Mouse (Mus musculus) heart, postnatal 25 days (tissue): ENCODE data around the gene N4bp3. TPM values are rescaled to one million over a fixed set of nuclear protein-coding genes. Genes with fewer than 3 reads are reported as not detected.
"Not testable (repeated sequence)": the region's sequence is repeated elsewhere in the genome, so short reads cannot be mapped to it uniquely, and the experiment has no call there.

Source experiments
- DNase-seq: peaks from one replicate; pipeline ENCODE4 v3.0.0; 2022; ENCODE audit warnings: low spot score
- intact Hi-C: fragments of 180-260 bp; cut with DNase I; formaldehyde crosslinking; loops from one replicate; pipeline ENCODE4 v1.15.1; 2025
- total RNA-seq, 2 experiments: library from RNA; stranded (reverse); gene quantifications; 2 replicates each; pipeline ENCODE4 v1.2.3; 2021

Gene N4bp3
- total RNA-seq, 2 experiments from 2014 or later, result 11.6 to 16.1 TPM

GRCm38 (mm10) chr11:51635525-51636322, 14.9 kb downstream of the N4bp3 start, which contains the start of gene Rmnd5b:
TSS of gene Rmnd5b (minus strand) at chr11:51635896.
- intact Hi-C loops, result loop anchor here (2.0 kb wide), 1 partner anchor 15 kb away; the partner anchor contains the start of genes D930048N14Rik and N4bp3
- DNase-seq, result peak; percentile 78

- DNase-seq, result no peak
- intact Hi-C loops, result no loop called here
These were observed 15.5 kb downstream of the N4bp3 start for GRCm38 (mm10) chr11:51635127-51635524.

GRCm38 (mm10) chr11:51633721-51634120, 16.9 kb downstream of the N4bp3 start:
- no peak for DNase-seq
- intact Hi-C loops, result no loop called here

GRCm38 (mm10) chr11:51633200-51633599, 17.4 kb downstream of the N4bp3 start:
- DNase-seq, intact Hi-C loops: not testable (repeated sequence)

GRCm38 (mm10) chr11:51632130-51632753, 18.4 kb downstream of the N4bp3 start:
- no peak for DNase-seq
- intact Hi-C loops, result no loop called here

GRCm38 (mm10) chr11:51629651-51630314, 20.9 kb downstream of the N4bp3 start:
- intact Hi-C loops, result loop anchor here (10.0 kb wide), 1 partner anchor 375 kb away; the partner anchor contains the start of genes Cdkl3 and Ube2b
- no peak for DNase-seq

- no peak for DNase-seq
- intact Hi-C loops, result loop anchor here (10.0 kb wide), 1 partner anchor 377 kb away; the partner anchor contains the start of genes Cdkl3 and Ube2b
These were observed 22.7 kb downstream of the N4bp3 start for GRCm38 (mm10) chr11:51627907-51628306.

GRCm38 (mm10) chr11:51627425-51627824, 23.2 kb downstream of the N4bp3 start:
- no peak for DNase-seq
- intact Hi-C loops, result loop anchor here (10.0 kb wide), 1 partner anchor 377 kb away; the partner anchor contains the start of genes Cdkl3 and Ube2b

GRCm38 (mm10) chr11:51625187-51625820, 25.3 kb downstream of the N4bp3 start:
- DNase-seq, result no peak
- intact Hi-C loops, result loop anchor here (10.0 kb wide), 1 partner anchor 379 kb away; the partner anchor contains the start of genes Cdkl3 and Ube2b

GRCm38 (mm10) chr11:51622971-51623491, 27.6 kb downstream of the N4bp3 start:
- intact Hi-C loops, result loop anchor here (10.0 kb wide), 1 partner anchor 382 kb away; the partner anchor contains the start of genes Cdkl3 and Ube2b
- no peak for DNase-seq

GRCm38 (mm10) chr11:51621776-51622175, 28.9 kb downstream of the N4bp3 start:
- no peak for DNase-seq
- intact Hi-C loops, result loop anchor here (10.0 kb wide), 1 partner anchor 383 kb away; the partner anchor contains the start of genes Cdkl3 and Ube2b

- intact Hi-C loops, result loop anchor here (10.0 kb wide), 1 partner anchor 385 kb away; the partner anchor contains the start of genes Cdkl3 and Ube2b
- no peak for DNase-seq
These were observed 30.6 kb downstream of the N4bp3 start for GRCm38 (mm10) chr11:51620084-51620483.

- DNase-seq, result peak; percentile 91
- intact Hi-C loops, result loop anchor here (2.0 to 10.0 kb wide), 2 partner anchors 31 to 385 kb away; partner anchors contain the start of genes Cdkl3, D930048N14Rik, N4bp3 and Ube2b
These were observed 31.1 kb downstream of the N4bp3 start, which contains the start of gene Nhp2 for GRCm38 (mm10) chr11:51619409-51620060. TSS of gene Nhp2 (plus strand) at chr11:51619735.

GRCm38 (mm10) chr11:51618894-51619408, 31.7 kb downstream of the N4bp3 start:
- no peak for DNase-seq
- intact Hi-C loops, result loop anchor here (2.0 kb wide), 1 partner anchor 32 kb away; the partner anchor contains the start of genes D930048N14Rik and N4bp3

GRCm38 (mm10) chr11:51617693-51618092, 32.9 kb downstream of the N4bp3 start:
- intact Hi-C loops, result loop anchor here (1.0 to 2.0 kb wide), 2 partner anchors 33 to 64 kb away; partner anchors contain the start of genes D930048N14Rik and N4bp3
- DNase-seq, result no peak

- intact Hi-C loops, DNase-seq: not testable (repeated sequence)
These were observed 34.5 kb downstream of the N4bp3 start for GRCm38 (mm10) chr11:51616113-51616512.

GRCm38 (mm10) chr11:51615601-51616000, 35.0 kb downstream of the N4bp3 start:
- intact Hi-C loops, result no loop called here
- DNase-seq, result peak; percentile 55

- no peak for DNase-seq
- intact Hi-C loops, result no loop called here
These were observed 35.5 kb downstream of the N4bp3 start for GRCm38 (mm10) chr11:51615129-51615528.
